Mouse (Mus musculus) gastrocnemius, postnatal 25 days (tissue): ENCODE results near the gene Zfyve16. TPM values are rescaled to one million over a fixed set of nuclear protein-coding genes. Genes with fewer than 3 reads are reported as not detected.

Experiments used
- DNase-seq: peaks from one replicate; pipeline ENCODE4 v3.0.0; 2022
- long read RNA-seq, 2 experiments: library from polyadenylated mRNA; stranded (forward); transcript quantifications; one replicate each; pipeline ENCODE4 v2.0.0; 2021
- total RNA-seq, 2 experiments: library from RNA; stranded (reverse); gene quantifications; 1 replicate in 1 of 2; 2 replicates in 1 of 2; pipeline ENCODE4 v1.2.3; 2021

The Zfyve16 gene
- total RNA-seq, result 1 to 10 TPM; 8.6 to 8.7 TPM
- long read RNA-seq, experiment 1, partial matches to known transcripts, result 1 of 2 reads
- long read RNA-seq, experiment 1, other reads (novel, unspliced or antisense), result 1 of 2 reads
- long read RNA-seq, experiment 2, full-length matches to known transcripts, result 2 of 3 reads
- long read RNA-seq, experiment 2, partial matches to known transcripts, result 1 of 3 reads
- long read RNA-seq, experiment 2, other reads (novel, unspliced or antisense), result 0 of 3 reads

- peak; percentile 96 for DNase-seq
These were observed at the start of gene Zfyve16 for GRCm38 (mm10) chr13:92530721-92531211. TSS of gene Zfyve16 (minus strand) at chr13:92530868.

- DNase-seq, result no peak
These were observed 47.5 kb upstream of the Zfyve16 start for GRCm38 (mm10) chr13:92578210-92578609.

GRCm38 (mm10) chr13:92576688-92577087 lies 46.0 kb upstream of the Zfyve16 start:
- DNase-seq, result no peak

GRCm38 (mm10) chr13:92576072-92576471 lies 45.4 kb upstream of the Zfyve16 start, which contains the start of gene Spz1:
TSS of gene Spz1 (minus strand) at chr13:92576172.
- no peak for DNase-seq

- DNase-seq, result no peak
These were observed 28.8 kb upstream of the Zfyve16 start for GRCm38 (mm10) chr13:92559429-92559828.

GRCm38 (mm10) chr13:92557229-92557628 lies 26.6 kb upstream of the Zfyve16 start:
- DNase-seq, result no peak

DNA sequence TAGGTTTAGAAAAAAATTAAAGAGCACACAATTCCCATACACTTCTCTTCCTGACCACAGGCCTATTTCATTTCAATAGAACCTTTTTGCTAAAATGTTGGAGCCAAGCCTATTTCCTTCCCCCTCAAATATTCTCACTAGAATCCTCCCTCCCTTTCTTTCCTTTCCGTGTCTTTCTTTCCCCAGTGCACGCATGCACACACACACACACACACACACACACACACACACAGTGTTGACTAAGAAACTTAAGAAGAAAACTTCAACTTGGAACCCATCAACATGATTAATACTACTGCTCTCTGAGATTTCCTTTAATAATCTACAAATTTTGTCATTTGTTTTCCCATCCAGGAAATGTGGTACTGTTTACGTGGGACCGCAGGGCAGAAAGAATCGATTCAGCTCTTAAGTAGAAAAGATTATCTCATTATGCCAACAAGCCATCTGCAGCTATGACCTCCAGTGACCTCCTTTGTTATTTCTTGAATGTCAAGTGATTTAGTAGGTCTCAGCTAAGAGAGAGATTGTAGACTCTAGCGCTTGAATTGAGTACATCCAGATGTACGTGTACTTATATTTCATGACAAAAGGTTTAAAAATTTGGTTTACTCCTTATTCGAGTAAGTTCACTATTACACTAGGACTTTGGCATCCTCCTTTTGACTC lies 25.9 kb upstream of the Zfyve16 start:
- DNase-seq, result no peak

DNA sequence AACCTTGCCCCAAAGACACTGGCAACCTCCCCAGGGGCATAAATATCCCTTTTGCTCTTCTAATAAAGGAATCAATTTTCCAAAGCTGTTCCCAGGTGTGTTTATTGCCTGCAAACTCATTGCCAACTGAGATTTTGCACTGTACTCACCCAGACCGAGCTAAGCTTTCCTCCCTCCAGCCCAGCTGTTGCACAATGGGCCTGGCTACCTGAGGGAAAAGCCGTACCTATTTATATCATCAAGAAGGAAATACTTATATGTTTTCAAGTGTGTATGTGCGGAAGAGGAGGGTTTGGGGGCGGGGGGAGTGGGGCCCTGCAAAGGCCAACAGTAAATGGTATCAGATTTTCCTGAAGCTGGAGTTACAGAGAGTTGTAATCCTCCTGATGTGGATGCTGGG lies 16.4 kb upstream of the Zfyve16 start:
- DNase-seq, result no peak

- no peak for DNase-seq
These were observed 10.3 kb upstream of the Zfyve16 start for GRCm38 (mm10) chr13:92540997-92541396.

- DNase-seq, result no peak
These were observed 8.5 kb upstream of the Zfyve16 start for GRCm38 (mm10) chr13:92539126-92539525.

- DNase-seq, result no peak
These were observed 3.1 kb upstream of the Zfyve16 start for GRCm38 (mm10) chr13:92533801-92534200.

GRCm38 (mm10) chr13:92532216-92532615 lies 1.5 kb upstream of the Zfyve16 start:
- DNase-seq, result no peak

DNA sequence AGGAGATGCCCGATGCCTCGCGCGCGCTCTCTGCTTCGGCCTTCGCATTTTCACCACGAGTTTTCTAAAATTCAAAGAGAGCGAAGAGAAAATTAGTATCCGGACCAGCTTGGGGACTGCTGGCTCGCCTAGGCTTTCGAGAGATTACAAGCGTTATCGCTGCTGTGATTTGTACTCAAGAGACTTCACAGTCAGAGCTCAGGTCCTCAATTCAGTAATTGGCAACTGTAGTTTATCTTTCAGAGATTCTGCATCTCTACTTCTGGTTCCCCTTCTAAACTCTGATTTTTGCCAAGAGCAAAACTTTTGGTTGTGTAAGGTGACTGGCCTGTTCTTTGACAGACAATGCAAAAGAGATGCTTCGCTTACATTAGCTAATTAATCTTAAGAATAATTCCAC lies 569 bp upstream of the Zfyve16 start:
- DNase-seq, result no peak

GRCm38 (mm10) chr13:92529828-92530720 lies 594 bp downstream of the Zfyve16 start:
- no peak for DNase-seq

GRCm38 (mm10) chr13:92523178-92523813 lies 7.4 kb downstream of the Zfyve16 start:
- DNase-seq, result no peak

DNA sequence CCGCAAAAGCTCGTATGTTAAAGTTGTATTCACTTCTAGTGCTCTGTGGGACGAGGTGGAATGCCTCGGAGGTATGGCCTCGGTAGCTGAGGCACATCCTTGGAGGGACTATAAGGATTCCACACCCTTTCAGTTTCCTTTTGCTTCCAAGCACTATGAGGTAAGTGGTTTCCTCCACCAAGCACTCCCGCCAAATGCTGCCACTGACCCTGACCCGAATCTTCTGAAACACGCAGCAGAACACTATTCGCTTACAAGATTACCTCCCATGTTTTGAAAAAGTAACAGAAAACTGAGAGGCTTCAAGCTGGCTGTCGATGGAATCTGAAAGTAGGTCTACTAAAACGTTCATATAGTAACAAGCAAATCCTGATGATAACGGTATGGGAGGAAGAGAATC lies 25.8 kb downstream of the Zfyve16 start:
- no peak for DNase-seq

GRCm38 (mm10) chr13:92491923-92492322 lies 38.7 kb downstream of the Zfyve16 start:
- no peak for DNase-seq

- peak; percentile 25 for DNase-seq
These were observed 39.9 kb downstream of the Zfyve16 start for GRCm38 (mm10) chr13:92490817-92491216.

- DNase-seq, result peak; percentile 88
These were observed 46.7 kb downstream of the Zfyve16 start, which contains the start of gene Fam151b for GRCm38 (mm10) chr13:92483852-92484463. TSS of gene Fam151b (minus strand) at chr13:92484015.

- peak; percentile 24 for DNase-seq
These were observed 47.3 kb downstream of the Zfyve16 start for GRCm38 (mm10) chr13:92483348-92483747.

- no peak for DNase-seq
These were observed 60.5 kb downstream of the Zfyve16 start for GRCm38 (mm10) chr13:92470151-92470550.

GRCm38 (mm10) chr13:92469381-92469780 lies 61.3 kb downstream of the Zfyve16 start:
- DNase-seq, result no peak
